Mouse (Mus musculus): ENCODE data around the gene 4833420G17Rik.

- TF ChIP-seq CTCF (IDR thresholded peaks at IDR 0.05), result no peak
- no peak for TF ChIP-seq POLR2A (IDR thresholded peaks at IDR 0.05; ENCODE audit: insufficient read depth, low read depth, low read length)
These were observed 7.5 kb upstream of the 4833420G17Rik start for GRCm38 (mm10) chr13:119455082-119455481.

All from heart, adult 2 months (tissue).